Mouse (Mus musculus): ENCODE results near the gene Mrpl44. TPM values are rescaled to one million over a fixed set of nuclear protein-coding genes. Genes with fewer than 3 reads are reported as not detected.

The Mrpl44 gene
- 36.2 and 41.4 TPM in 2 replicates for polyA plus RNA-seq (2011; ENCODE audit: insufficient read depth, insufficient read length, low read depth, missing spikeins)

DNA sequence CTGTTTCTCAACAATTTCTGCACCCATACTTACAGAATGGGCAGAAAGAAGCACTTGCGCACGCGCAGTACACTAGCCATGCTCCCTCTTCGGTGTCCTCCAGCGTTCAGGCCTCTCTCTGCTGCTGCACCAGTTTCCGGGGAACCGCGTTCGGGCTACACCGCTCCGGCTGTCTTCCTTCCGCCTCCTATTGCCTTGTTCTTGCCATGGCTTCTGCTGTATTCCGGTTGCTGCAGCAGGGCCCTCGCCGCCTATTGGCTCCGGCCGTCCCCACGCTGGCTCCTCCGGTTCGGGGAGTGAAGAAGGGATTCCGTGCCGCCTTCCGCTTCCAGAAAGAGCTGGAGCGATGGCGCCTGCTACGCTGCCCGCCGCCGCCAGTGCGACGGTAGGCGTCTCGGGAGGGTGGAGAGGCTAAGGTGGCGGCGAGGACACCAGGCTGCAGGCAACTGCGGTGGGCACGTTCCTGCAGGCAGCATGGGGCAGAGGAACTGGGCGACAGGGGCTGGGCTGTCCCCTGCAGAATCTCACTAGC lies at the start of gene Mrpl44, which contains the start of gene Wdfy1:
Gene Mrpl44 (plus strand): TSS at position 92 of the 532 bp plus-strand sequence.
Gene Wdfy1 (minus strand): TSS at position 217 of the 532 bp plus-strand sequence.
- Histone ChIP-seq H3K9ac (ENCODE audit: low read depth, poor library complexity, severe bottlenecking) (peak within 1 kb of the TSS; percentile 82), H3K27ac (ENCODE audit: insufficient read depth, low read length) (no peak within 1 kb of the TSS), H3K36me3 (ENCODE audit: control insufficient read depth, insufficient read depth, low read length, poor library complexity, severe bottlenecking) (peaks cover 29% of the 10 kb centered on the region), H3K4me3 (ENCODE audit: low read depth, low read length) (peak within 1 kb of the TSS; percentile 99), H3K9me3 (replicated peaks; ENCODE audit: control insufficient read depth, insufficient read depth, low read length, poor library complexity, severe bottlenecking) (no peaks in the 10 kb centered on the region), H3K4me1 (ENCODE audit: control insufficient read depth, insufficient read depth, low read length) (no peaks in the 10 kb centered on the region), H3K27me3 (ENCODE audit: control insufficient read depth, insufficient read depth, low read length, poor library complexity, severe bottlenecking) (no peaks in the 10 kb centered on the region)
- TF ChIP-seq EP300 (IDR thresholded peaks at IDR 0.05; ENCODE audit: insufficient read depth, low read depth, low read length) (peak; percentile 72; the same call in 1 of the 2 replicates), POLR2A (IDR thresholded peaks at IDR 0.05; ENCODE audit: insufficient read depth, low read length) (peak; percentile 25), CTCF (IDR thresholded peaks at IDR 0.05; ENCODE audit: low read depth, low read length) (no peak)

GRCm38 (mm10) chr1:79734794-79735193 lies 41.0 kb upstream of the Mrpl44 start:
- Histone ChIP-seq H3K4me3 (ENCODE audit: low read depth, low read length) (no peak overlapping the region), H3K27me3 (ENCODE audit: control insufficient read depth, insufficient read depth, low read length, poor library complexity, severe bottlenecking) (no peaks in the 10 kb centered on the region), H3K9ac (ENCODE audit: low read depth, poor library complexity, severe bottlenecking) (no peak overlapping the region), H3K36me3 (ENCODE audit: control insufficient read depth, insufficient read depth, low read length, poor library complexity, severe bottlenecking) (no peaks in the 10 kb centered on the region), H3K9me3 (replicated peaks; ENCODE audit: control insufficient read depth, insufficient read depth, low read length, poor library complexity, severe bottlenecking) (no peaks in the 10 kb centered on the region; the same call in 1 of the 2 replicates), H3K4me1 (ENCODE audit: control insufficient read depth, insufficient read depth, low read length) (no peaks in the 10 kb centered on the region), H3K27ac (ENCODE audit: insufficient read depth, low read length) (no peak overlapping the region)
- TF ChIP-seq EP300 (IDR thresholded peaks at IDR 0.05; ENCODE audit: insufficient read depth, low read depth, low read length) (no peak), CTCF (IDR thresholded peaks at IDR 0.05; ENCODE audit: low read depth, low read length) (no peak), POLR2A (IDR thresholded peaks at IDR 0.05; ENCODE audit: insufficient read depth, low read length) (no peak)

DNA sequence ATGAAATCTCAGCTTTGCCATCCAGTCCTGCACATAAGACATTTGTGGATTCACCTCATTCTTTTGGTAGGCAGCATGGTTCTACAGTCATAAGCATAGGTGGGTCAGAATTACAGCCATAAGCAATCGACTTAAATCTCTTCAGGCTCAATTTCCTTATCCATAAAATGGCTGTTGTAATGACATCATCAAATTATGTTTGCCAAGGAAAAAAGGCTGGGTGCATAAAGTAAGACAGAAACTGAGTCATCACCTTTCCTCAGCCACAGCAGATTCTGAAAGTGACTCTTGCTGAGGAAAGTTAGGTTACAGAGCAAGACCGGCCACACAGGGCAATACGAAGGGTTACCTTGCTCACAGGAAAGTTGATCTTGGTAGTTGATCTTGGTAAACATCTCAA lies 39.4 kb upstream of the Mrpl44 start:
- Histone ChIP-seq H3K36me3 (ENCODE audit: control insufficient read depth, insufficient read depth, low read length, poor library complexity, severe bottlenecking) (no peaks in the 10 kb centered on the region; the same call in 1 of the 2 replicates), H3K9me3 (replicated peaks; ENCODE audit: control insufficient read depth, insufficient read depth, low read length, poor library complexity, severe bottlenecking) (no peaks in the 10 kb centered on the region; the same call in 1 of the 2 replicates), H3K4me3 (ENCODE audit: low read depth, low read length) (no peak overlapping the region), H3K27ac (ENCODE audit: insufficient read depth, low read length) (no peak overlapping the region), H3K4me1 (ENCODE audit: control insufficient read depth, insufficient read depth, low read length) (no peaks in the 10 kb centered on the region), H3K9ac (ENCODE audit: low read depth, poor library complexity, severe bottlenecking) (no peak overlapping the region), H3K27me3 (ENCODE audit: control insufficient read depth, insufficient read depth, low read length, poor library complexity, severe bottlenecking) (no peaks in the 10 kb centered on the region)
- TF ChIP-seq CTCF (IDR thresholded peaks at IDR 0.05; ENCODE audit: low read depth, low read length) = no peak
- no peak for TF ChIP-seq POLR2A (IDR thresholded peaks at IDR 0.05; ENCODE audit: insufficient read depth, low read length)
- TF ChIP-seq EP300 (IDR thresholded peaks at IDR 0.05; ENCODE audit: insufficient read depth, low read depth, low read length) = no peak

- H3K27me3 ChIP-seq (ENCODE audit: control insufficient read depth, insufficient read depth, low read length, poor library complexity, severe bottlenecking) = no peaks in the 10 kb centered on the region
- H3K9ac ChIP-seq (ENCODE audit: low read depth, poor library complexity, severe bottlenecking) = no peak overlapping the region
- H3K27ac ChIP-seq (ENCODE audit: insufficient read depth, low read length) = no peak overlapping the region
- no peaks in the 10 kb centered on the region; the same call in 1 of the 2 replicates for H3K9me3 ChIP-seq (replicated peaks; ENCODE audit: control insufficient read depth, insufficient read depth, low read length, poor library complexity, severe bottlenecking)
- H3K4me3 ChIP-seq (ENCODE audit: low read depth, low read length) = no peak overlapping the region
- no peaks in the 10 kb centered on the region; the same call in 1 of the 2 replicates for H3K36me3 ChIP-seq (ENCODE audit: control insufficient read depth, insufficient read depth, low read length, poor library complexity, severe bottlenecking)
- no peaks in the 10 kb centered on the region for H3K4me1 ChIP-seq (ENCODE audit: control insufficient read depth, insufficient read depth, low read length)
- TF ChIP-seq CTCF (IDR thresholded peaks at IDR 0.05; ENCODE audit: low read depth, low read length) = no peak
- TF ChIP-seq POLR2A (IDR thresholded peaks at IDR 0.05; ENCODE audit: insufficient read depth, low read length) = no peak
- TF ChIP-seq EP300 (IDR thresholded peaks at IDR 0.05; ENCODE audit: insufficient read depth, low read depth, low read length) = no peak
Observed at GRCm38 (mm10) chr1:79739726-79740125, 36.1 kb upstream of the Mrpl44 start.

GRCm38 (mm10) chr1:79741002-79741401 lies 34.8 kb upstream of the Mrpl44 start:
- Histone ChIP-seq H3K36me3 (ENCODE audit: control insufficient read depth, insufficient read depth, low read length, poor library complexity, severe bottlenecking) (no peaks in the 10 kb centered on the region; the same call in 1 of the 2 replicates), H3K27me3 (ENCODE audit: control insufficient read depth, insufficient read depth, low read length, poor library complexity, severe bottlenecking) (no peaks in the 10 kb centered on the region), H3K4me1 (ENCODE audit: control insufficient read depth, insufficient read depth, low read length) (no peaks in the 10 kb centered on the region), H3K4me3 (ENCODE audit: low read depth, low read length) (no peak overlapping the region), H3K9me3 (replicated peaks; ENCODE audit: control insufficient read depth, insufficient read depth, low read length, poor library complexity, severe bottlenecking) (no peaks in the 10 kb centered on the region; the same call in 1 of the 2 replicates), H3K9ac (ENCODE audit: low read depth, poor library complexity, severe bottlenecking) (no peak overlapping the region), H3K27ac (ENCODE audit: insufficient read depth, low read length) (no peak overlapping the region)
- TF ChIP-seq EP300 (IDR thresholded peaks at IDR 0.05; ENCODE audit: insufficient read depth, low read depth, low read length) (no peak), CTCF (IDR thresholded peaks at IDR 0.05; ENCODE audit: low read depth, low read length) (no peak), POLR2A (IDR thresholded peaks at IDR 0.05; ENCODE audit: insufficient read depth, low read length) (no peak)

- no peak for TF ChIP-seq CTCF (IDR thresholded peaks at IDR 0.05; ENCODE audit: low read depth, low read length)
- no peak for TF ChIP-seq POLR2A (IDR thresholded peaks at IDR 0.05; ENCODE audit: insufficient read depth, low read length)
- TF ChIP-seq EP300 (IDR thresholded peaks at IDR 0.05; ENCODE audit: insufficient read depth, low read depth, low read length) = no peak
- H3K9ac ChIP-seq (ENCODE audit: low read depth, poor library complexity, severe bottlenecking) = no peak overlapping the region
- H3K27me3 ChIP-seq (ENCODE audit: control insufficient read depth, insufficient read depth, low read length, poor library complexity, severe bottlenecking) = no peaks in the 10 kb centered on the region
- H3K27ac ChIP-seq (ENCODE audit: insufficient read depth, low read length) = no peak overlapping the region
- H3K9me3 ChIP-seq (replicated peaks; ENCODE audit: control insufficient read depth, insufficient read depth, low read length, poor library complexity, severe bottlenecking) = no peaks in the 10 kb centered on the region; the same call in 1 of the 2 replicates
- H3K4me1 ChIP-seq (ENCODE audit: control insufficient read depth, insufficient read depth, low read length) = no peaks in the 10 kb centered on the region
- H3K36me3 ChIP-seq (ENCODE audit: control insufficient read depth, insufficient read depth, low read length, poor library complexity, severe bottlenecking) = no peaks in the 10 kb centered on the region; the same call in 1 of the 2 replicates
- no peak overlapping the region for H3K4me3 ChIP-seq (ENCODE audit: low read depth, low read length)
Observed at GRCm38 (mm10) chr1:79742949-79743348, 32.9 kb upstream of the Mrpl44 start.
